Mouse (Mus musculus) monocyte, adult 59 days (primary cell): ENCODE data around the gene Cfap61. TPM values are rescaled to one million over a fixed set of nuclear protein-coding genes. Genes with fewer than 3 reads are reported as not detected.

Experiments
- total RNA-seq, 2 experiments: library from RNA; stranded (reverse); gene quantifications; one replicate each; pipeline ENCODE4 v1.2.4; 2023

The Cfap61 gene
- 1 to 10 TPM; 1.4 to 4.2 TPM for total RNA-seq

DNA sequence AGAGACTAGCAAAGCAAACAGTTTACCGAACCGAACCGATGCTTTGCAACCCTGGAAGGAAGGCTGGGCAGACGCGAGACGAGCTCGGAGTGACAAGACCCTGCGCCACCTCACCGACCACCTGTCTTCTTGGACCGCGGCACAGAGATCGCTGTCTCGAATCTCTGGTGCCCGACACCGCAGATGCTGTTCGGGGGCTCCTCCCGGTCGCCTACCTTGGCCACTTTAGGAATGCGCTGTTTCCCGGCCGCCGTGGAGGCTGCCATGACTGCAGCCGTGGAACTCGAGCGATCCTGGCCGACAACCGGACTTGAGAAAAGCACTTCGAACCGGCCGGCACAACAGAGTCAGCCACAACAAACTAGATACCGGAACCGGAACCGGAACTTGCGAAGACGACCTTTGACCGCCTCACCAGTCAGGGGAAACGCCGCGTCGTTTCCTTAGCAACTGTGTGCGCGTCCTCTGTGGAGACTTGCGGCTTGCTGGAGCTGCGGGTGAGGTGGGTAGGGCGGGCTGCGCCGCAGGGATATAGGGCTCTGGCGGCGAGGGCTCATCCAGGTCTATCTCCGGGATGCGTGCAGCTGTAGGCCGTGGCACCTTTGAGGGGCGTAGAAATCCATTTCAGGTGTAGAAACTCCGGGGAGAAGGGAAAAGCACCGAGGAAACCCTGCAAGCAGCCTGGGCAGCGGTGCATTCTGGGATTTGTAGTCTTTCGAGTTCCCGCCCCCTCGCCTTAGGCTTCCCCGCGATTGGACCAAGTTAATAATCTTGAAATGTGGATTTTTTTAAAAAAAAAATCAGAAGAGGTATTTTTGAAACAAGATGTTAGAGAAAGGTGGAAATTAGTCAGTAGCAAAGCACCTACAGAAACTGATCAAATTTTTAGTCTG, at the start of gene Cfap61, which contains the start of gene Crnkl1:
Gene Cfap61 (plus strand): TSS at position 446 of the 893 bp plus-strand sequence.
Gene Crnkl1 (minus strand): TSS at position 676 of the 893 bp plus-strand sequence.

DNA sequence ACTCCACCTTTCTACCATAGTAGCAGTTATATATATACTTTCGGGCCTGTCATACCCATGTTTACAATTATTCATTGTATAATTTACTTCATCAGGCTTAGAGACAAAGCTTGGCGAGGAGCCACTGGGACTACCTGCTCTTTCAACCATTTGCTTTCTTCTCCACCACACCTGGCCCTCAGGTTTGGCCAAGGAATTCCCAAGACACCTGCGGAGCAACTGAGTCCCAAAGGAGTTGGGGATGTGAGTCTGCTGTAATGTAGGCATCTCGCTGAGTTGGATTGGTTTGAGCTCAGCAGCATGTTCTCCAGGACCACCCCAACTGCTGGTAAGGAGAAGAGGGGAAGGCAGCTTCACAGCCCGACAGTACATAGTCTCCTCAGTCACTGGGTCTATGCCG, 32.7 kb upstream of the Cfap61 start, which contains the start of gene Naa20:
Gene Naa20 (plus strand): TSS at position 239 of the 400 bp plus-strand sequence.

DNA sequence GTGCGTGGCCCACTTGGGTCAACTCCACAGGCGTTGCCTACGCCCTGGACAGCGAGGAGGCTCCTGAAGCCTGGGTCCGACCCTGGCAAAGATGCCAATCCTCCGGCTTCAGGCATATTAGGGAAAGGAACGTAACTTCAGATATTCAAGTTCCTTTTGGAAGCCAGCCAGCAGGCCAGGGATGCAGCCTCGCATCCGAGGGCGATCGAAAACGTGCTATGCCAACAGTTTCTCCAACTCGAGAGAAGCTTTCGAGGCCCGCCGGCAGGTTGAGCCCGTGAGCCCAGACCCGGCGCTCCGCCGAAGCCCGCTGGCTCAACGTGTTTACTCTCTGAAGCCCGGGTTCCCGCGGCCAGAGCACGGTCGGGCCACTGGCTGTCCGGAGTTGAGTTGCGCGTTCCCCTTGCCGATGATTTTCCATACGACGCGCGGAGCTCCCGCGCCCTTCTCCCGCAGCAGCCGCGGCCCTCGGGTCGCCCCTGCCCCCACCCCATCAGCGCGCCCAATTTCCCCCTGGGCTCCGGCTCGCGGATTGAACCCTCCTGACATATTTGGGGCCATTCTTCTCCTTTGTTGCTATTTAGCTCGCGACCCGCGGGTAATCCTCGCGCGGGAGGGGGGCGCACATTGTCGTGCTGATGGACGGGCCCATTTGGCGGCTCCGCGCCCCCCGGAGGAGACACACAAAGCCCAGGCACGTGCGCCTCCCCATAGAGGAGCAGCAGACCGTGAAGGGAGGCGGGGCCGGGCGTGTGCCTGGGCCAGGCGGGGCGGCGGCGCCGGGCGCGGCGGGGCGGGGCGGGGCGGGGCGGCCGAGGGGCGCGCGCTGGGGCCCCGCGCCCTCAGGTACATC, 286.7 kb downstream of the Cfap61 start, which contains the start of gene Insm1:
Gene Insm1 (plus strand): TSS at position 846 of the 853 bp plus-strand sequence.

Other genes starting within 250 kb of the Cfap61 start
- gene Naa20, start 32.7 kb upstream of the Cfap61 start, total RNA-seq = 10 to 100 TPM; 30.2 to 32.6 TPM
- 10 to 100 TPM; 43.9 to 50.4 TPM for gene Crnkl1, start 230 bp downstream of the Cfap61 start, total RNA-seq